Mouse (Mus musculus): Measurements from ENCODE around the gene Erbb2. TPM values are rescaled to one million over a fixed set of nuclear protein-coding genes. Genes with fewer than 3 reads are reported as not detected.

Erbb2 gene
- polyA plus RNA-seq, 1 experiment from 2014 or later = 53.0 TPM

DNA sequence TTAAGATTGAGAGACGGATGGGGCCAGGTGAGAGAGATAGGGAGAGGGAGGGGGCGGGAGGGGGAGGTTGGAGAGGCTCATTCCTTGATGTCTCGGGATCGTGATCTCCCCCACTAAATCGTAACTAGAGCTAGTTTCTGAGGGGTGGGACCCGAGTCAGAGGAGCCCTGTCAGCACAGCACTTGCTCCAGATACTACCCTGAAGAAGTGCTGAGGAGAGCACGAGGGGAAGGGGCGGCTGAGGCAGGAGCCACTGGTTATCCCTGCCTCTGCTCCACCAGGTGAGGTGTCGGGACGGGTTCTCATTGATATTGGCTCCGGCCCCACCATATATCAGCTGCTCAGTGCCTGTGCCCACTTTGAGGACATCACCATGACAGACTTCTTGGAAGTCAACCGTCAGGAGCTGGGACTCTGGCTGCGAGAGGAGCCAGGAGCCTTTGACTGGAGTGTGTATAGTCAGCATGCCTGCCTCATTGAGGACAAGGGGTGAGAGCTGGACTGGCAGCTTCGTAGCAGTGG lies 25.2 kb upstream of the Erbb2 start:
- H3K4me3 ChIP-seq = no peak overlapping the region

DNA sequence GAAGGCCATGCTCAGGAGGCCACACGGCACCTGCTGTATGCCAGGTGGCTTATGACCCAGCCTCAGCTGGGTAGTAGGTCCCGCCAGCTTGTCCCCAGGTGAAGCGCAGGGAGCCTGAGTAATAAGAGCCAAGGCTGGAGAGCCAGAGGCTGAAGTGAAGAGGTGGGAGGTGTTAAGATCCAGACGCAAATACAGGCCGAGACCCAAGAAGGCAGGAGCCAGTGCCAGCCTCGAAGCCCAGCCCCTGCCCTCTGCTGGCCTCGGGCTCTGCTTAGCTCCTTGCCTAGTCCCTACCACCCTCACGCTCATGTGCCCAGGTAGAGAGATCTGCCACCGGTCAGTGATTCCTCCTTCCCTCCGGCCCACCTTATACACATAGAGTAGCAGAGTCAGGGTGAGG lies 24.0 kb upstream of the Erbb2 start:
- no peak for ATAC-seq (ENCODE audit: low FRiP score, low read depth)
- Histone ChIP-seq H3K36me3 (no peaks in the 10 kb centered on the region), H3K9ac (no peak overlapping the region), H3K9me3 (no peaks in the 10 kb centered on the region), H3K4me2 (replicated peaks) (no peak overlapping the region), H3K4me1 (peaks cover 12% of the 10 kb centered on the region), H3K4me3 (no peak overlapping the region), H3K27me3 (peaks cover 96% of the 10 kb centered on the region), H3K27ac (no peak overlapping the region)
- WGBS = 74% methylated on average over 10 of the region's 10 CpGs

More for the DNA sequence above, 25.2 kb upstream of the Erbb2 start:
- no peak overlapping the region for H3K27ac ChIP-seq
- peaks cover 90% of the 10 kb centered on the region for H3K27me3 ChIP-seq
- H3K9ac ChIP-seq = no peak overlapping the region
- no peaks in the 10 kb centered on the region for H3K36me3 ChIP-seq
- 45% methylated on average over 14 of the region's 14 CpGs for WGBS
- peak overlapping the region; percentile 48; the same call in 1 of the 2 replicates for H3K4me2 ChIP-seq (replicated peaks)
- no peaks in the 10 kb centered on the region for H3K9me3 ChIP-seq
- H3K4me1 ChIP-seq = peaks cover 5% of the 10 kb centered on the region; the same call in 1 of the 2 replicates
- no peak for ATAC-seq (ENCODE audit: low FRiP score, low read depth)

DNA sequence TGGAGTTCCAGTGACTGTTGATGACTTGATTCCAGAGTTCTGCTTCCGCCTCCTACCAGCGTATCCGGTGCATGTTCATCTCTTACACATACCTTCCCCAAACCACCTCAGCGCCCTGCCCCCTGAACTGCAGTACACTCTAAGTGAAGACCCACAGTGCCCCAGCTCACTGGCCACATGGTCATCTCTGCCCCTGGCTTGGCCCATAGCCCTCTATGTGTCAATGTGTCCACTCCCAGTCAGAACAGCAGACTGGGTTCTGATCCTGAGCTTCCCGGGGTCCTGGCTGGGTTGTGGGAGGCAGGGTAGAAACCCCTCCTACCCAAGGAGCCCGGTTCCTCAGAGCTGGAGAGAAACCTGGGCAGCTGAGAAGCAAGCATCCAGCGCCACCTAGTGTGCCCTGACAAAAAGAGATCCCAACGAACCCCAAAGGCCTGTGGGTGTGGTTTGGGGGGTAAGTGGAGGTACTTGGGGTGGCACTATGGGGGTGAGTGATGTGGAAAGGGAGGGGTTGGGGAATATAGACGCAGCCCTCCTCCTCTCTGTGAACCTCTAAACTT lies 23.0 kb upstream of the Erbb2 start:
- H3K27ac ChIP-seq = no peak overlapping the region
- H3K4me2 ChIP-seq (replicated peaks) = no peak overlapping the region
- H3K36me3 ChIP-seq = no peaks in the 10 kb centered on the region
- 26% methylated on average over 9 of the region's 9 CpGs for WGBS
- no peak for ATAC-seq (ENCODE audit: low FRiP score, low read depth)
- no peaks in the 10 kb centered on the region for H3K9me3 ChIP-seq
- peaks cover 88% of the 10 kb centered on the region for H3K27me3 ChIP-seq
- H3K4me1 ChIP-seq = peaks cover 22% of the 10 kb centered on the region
- no peak overlapping the region for H3K9ac ChIP-seq
- no peak overlapping the region for H3K4me3 ChIP-seq

GRCm38 (mm10) chr11:98390141-98390540 lies 22.1 kb upstream of the Erbb2 start:
- H3K9me3 ChIP-seq = no peaks in the 10 kb centered on the region
- peaks cover 79% of the 10 kb centered on the region for H3K27me3 ChIP-seq
- no peaks in the 10 kb centered on the region for H3K36me3 ChIP-seq
- no peak overlapping the region for H3K27ac ChIP-seq
- WGBS = 69% methylated on average over 12 of the region's 12 CpGs
- no peak for ATAC-seq (ENCODE audit: low FRiP score, low read depth)
- no peak overlapping the region for H3K9ac ChIP-seq
- no peak overlapping the region for H3K4me2 ChIP-seq (replicated peaks)
- no peak overlapping the region for H3K4me3 ChIP-seq
- peaks cover 28% of the 10 kb centered on the region for H3K4me1 ChIP-seq

GRCm38 (mm10) chr11:98392034-98392433 lies 20.2 kb upstream of the Erbb2 start:
- H3K9ac ChIP-seq = no peak overlapping the region; the same call in 1 of the 2 replicates
- no peaks in the 10 kb centered on the region; the same call in 1 of the 2 replicates for H3K36me3 ChIP-seq
- no peak overlapping the region for H3K4me2 ChIP-seq (replicated peaks)
- H3K4me3 ChIP-seq = no peak overlapping the region
- no peak for ATAC-seq (ENCODE audit: low FRiP score, low read depth)
- peaks cover 60% of the 10 kb centered on the region for H3K27me3 ChIP-seq
- H3K9me3 ChIP-seq = no peaks in the 10 kb centered on the region
- 0 out of 2 replicates have a peak overlapping the region, but pooled peaks have one; percentile 3 for H3K27ac ChIP-seq
- 14% methylated on average over 7 of the region's 8 CpGs for WGBS
- H3K4me1 ChIP-seq = peaks cover 25% of the 10 kb centered on the region

- Histone ChIP-seq H3K4me3 (no peak overlapping the region), H3K27me3 (peaks cover 54% of the 10 kb centered on the region), H3K9me3 (no peaks in the 10 kb centered on the region), H3K27ac (peak overlapping the region; percentile 10; the same call in 1 of the 2 replicates), H3K4me1 (peaks cover 25% of the 10 kb centered on the region), H3K36me3 (peaks cover 2% of the 10 kb centered on the region; the same call in 1 of the 2 replicates), H3K9ac (no peak overlapping the region; the same call in 1 of the 2 replicates), H3K4me2 (replicated peaks) (no peak overlapping the region)
- ATAC-seq (ENCODE audit: low FRiP score, low read depth) = no peak
- WGBS = 38% methylated on average over 4 of the region's 4 CpGs
Observed at GRCm38 (mm10) chr11:98392645-98393044, 19.6 kb upstream of the Erbb2 start.

GRCm38 (mm10) chr11:98393317-98393716 lies 19.0 kb upstream of the Erbb2 start:
- Histone ChIP-seq H3K4me1 (peaks cover 25% of the 10 kb centered on the region), H3K36me3 (peaks cover 6% of the 10 kb centered on the region; the same call in 1 of the 2 replicates), H3K27ac (no peak overlapping the region), H3K9ac (0 out of 2 replicates have a peak overlapping the region, but pooled peaks have one; percentile 25), H3K4me2 (replicated peaks) (no peak overlapping the region), H3K9me3 (no peaks in the 10 kb centered on the region), H3K4me3 (no peak overlapping the region), H3K27me3 (peaks cover 47% of the 10 kb centered on the region)
- ATAC-seq (ENCODE audit: low FRiP score, low read depth) = no peak
- WGBS = 75% methylated on average over 6 of the region's 6 CpGs

DNA sequence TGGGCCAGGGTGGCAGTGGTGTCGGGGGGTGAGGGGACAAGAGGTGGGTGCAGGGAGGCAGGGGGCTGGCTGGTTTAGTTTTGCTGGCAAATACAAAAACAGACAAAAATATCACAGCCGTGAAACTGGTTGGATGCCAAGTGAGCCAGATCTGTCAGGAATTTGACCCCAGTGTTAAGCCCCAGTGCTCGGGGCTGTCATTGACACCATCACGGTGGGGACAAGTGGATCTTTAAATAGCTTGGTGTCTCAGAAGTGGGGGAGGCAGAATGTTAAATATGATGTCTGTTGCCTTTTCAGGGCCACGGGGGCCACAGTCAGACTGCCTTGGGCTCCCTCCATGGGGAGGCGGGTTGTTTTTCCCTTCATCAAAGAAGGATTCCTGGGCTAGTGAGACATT lies 18.0 kb upstream of the Erbb2 start:
- no peak overlapping the region for H3K4me2 ChIP-seq (replicated peaks)
- ATAC-seq (ENCODE audit: low FRiP score, low read depth) = no peak
- H3K27ac ChIP-seq = no peak overlapping the region
- H3K9ac ChIP-seq = 0 out of 2 replicates have a peak overlapping the region, but pooled peaks have one; percentile 25
- peaks cover 38% of the 10 kb centered on the region for H3K27me3 ChIP-seq
- H3K4me3 ChIP-seq = no peak overlapping the region
- H3K4me1 ChIP-seq = peaks cover 26% of the 10 kb centered on the region
- peaks cover 6% of the 10 kb centered on the region; the same call in 1 of the 2 replicates for H3K36me3 ChIP-seq
- 48% methylated on average over 6 of the region's 6 CpGs for WGBS
- no peaks in the 10 kb centered on the region for H3K9me3 ChIP-seq

DNA sequence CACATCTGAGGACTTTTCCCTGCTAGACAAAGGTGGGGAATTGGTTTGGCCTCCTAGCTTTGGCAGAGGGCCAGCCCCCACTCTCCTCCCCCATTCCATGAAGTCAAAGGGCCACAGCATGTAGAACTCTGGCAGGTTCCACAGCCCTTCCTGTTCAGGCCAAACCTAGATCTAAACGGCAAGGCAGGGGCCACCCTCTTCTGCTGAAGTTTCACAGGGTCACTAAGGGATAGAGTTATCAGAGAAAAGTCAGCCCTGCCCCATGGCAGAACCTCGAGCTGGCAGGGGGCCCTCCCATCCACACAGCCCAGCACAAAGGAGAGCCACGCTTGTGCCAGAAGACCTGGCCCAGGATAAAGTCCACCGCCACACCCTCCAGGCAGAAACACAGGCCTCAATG lies 17.2 kb upstream of the Erbb2 start:
- Histone ChIP-seq H3K27me3 (peaks cover 32% of the 10 kb centered on the region), H3K4me1 (peaks cover 30% of the 10 kb centered on the region), H3K4me3 (no peak overlapping the region), H3K27ac (no peak overlapping the region), H3K9me3 (no peaks in the 10 kb centered on the region), H3K4me2 (replicated peaks) (no peak overlapping the region), H3K9ac (no peak overlapping the region), H3K36me3 (peaks cover 6% of the 10 kb centered on the region; the same call in 1 of the 2 replicates)
- no peak for ATAC-seq (ENCODE audit: low FRiP score, low read depth)
- 68% methylated on average over 4 of the region's 4 CpGs for WGBS

GRCm38 (mm10) chr11:98397946-98398345 lies 14.3 kb upstream of the Erbb2 start:
- H3K9me3 ChIP-seq = no peaks in the 10 kb centered on the region
- peaks cover 13% of the 10 kb centered on the region; the same call in 1 of the 2 replicates for H3K27me3 ChIP-seq
- 0 out of 2 replicates have a peak overlapping the region, but pooled peaks have one; percentile 26 for H3K9ac ChIP-seq
- no peak overlapping the region for H3K4me2 ChIP-seq (replicated peaks)
- H3K36me3 ChIP-seq = peaks cover 6% of the 10 kb centered on the region; the same call in 1 of the 2 replicates
- H3K4me1 ChIP-seq = peaks cover 31% of the 10 kb centered on the region
- ATAC-seq (ENCODE audit: low FRiP score, low read depth) = no peak
- 89% methylated on average over 7 of the region's 7 CpGs for WGBS
- H3K4me3 ChIP-seq = no peak overlapping the region
- H3K27ac ChIP-seq = no peak overlapping the region

GRCm38 (mm10) chr11:98400161-98400726 lies 12.0 kb upstream of the Erbb2 start, which contains the start of gene Pgap3:
TSS of gene Pgap3 (minus strand) at chr11:98400490.
- peak; percentile 91 for ATAC-seq (ENCODE audit: low FRiP score, low read depth)
- Histone ChIP-seq H3K4me3 (peak within 1 kb of the TSS; percentile 70), H3K27ac (peak within 1 kb of the TSS; percentile 96), H3K9ac (peak within 1 kb of the TSS; percentile 75), H3K27me3 (peaks cover 8% of the 10 kb centered on the region; the same call in 1 of the 2 replicates), H3K36me3 (peaks cover 6% of the 10 kb centered on the region; the same call in 1 of the 2 replicates), H3K4me2 (replicated peaks) (peak within 1 kb of the TSS; percentile 76), H3K4me1 (peaks cover 11% of the 10 kb centered on the region), H3K9me3 (no peaks in the 10 kb centered on the region)
- WGBS = under 1% methylated on average over 40 of the region's 40 CpGs

DNA sequence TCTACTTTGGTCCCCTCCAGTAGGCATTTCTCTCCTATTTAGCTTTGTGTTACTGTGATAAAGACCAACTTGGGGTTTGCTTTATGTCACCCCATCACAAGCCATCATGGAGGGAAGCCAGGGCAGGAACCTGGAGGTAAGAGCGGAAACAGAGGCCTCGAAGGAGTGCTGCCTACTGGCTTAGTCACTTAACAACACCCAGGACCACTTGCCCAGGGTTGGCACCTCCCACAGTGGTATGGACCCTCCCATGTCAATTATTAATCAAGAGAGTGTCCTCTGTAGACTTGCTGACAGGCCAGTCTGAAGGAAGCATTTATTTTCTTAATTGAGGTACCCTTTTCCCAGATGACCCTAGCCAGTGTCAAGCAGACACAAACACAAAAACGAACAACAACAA lies 11.5 kb upstream of the Erbb2 start:
- no peak for ATAC-seq (ENCODE audit: low FRiP score, low read depth)
- Histone ChIP-seq H3K4me1 (peaks cover 10% of the 10 kb centered on the region), H3K4me3 (peak overlapping the region; percentile 70), H3K9me3 (no peaks in the 10 kb centered on the region), H3K27ac (peak overlapping the region; percentile 96), H3K36me3 (peaks cover 6% of the 10 kb centered on the region; the same call in 1 of the 2 replicates), H3K4me2 (replicated peaks) (peak overlapping the region; percentile 76), H3K27me3 (peaks cover 8% of the 10 kb centered on the region; the same call in 1 of the 2 replicates), H3K9ac (peak overlapping the region; percentile 75)
- WGBS = 47% methylated on average over 3 of the region's 3 CpGs

Measured in limb, embryonic 13.5 days (tissue).